Mouse (Mus musculus) megakaryocyte-erythroid progenitor cell, adult 5-6 weeks (primary cell): ENCODE measurements around the gene Efhd2. TPM values are rescaled to one million over a fixed set of nuclear protein-coding genes. Genes with fewer than 3 reads are reported as not detected.

Experiments
- ATAC-seq: replicated peaks from 2 replicates; pipeline ENCODE4 v1.8.0; 2016; ENCODE audit warnings: mild to moderate bottlenecking, inconsistent platforms; ENCODE audit not compliant: severe bottlenecking, poor library complexity, low FRiP score, low TSS enrichment
- total RNA-seq, 2 experiments: library from RNA; stranded (forward) in 1 of 2; stranded (reverse) in 1 of 2; fragments of 200-1000, 215-1000 nt in 1 of 2; fragments of >200 nt in 1 of 2; fragmentation: Nextera tagmentation in 1 of 2; gene quantifications; 2 replicates each; pipeline ENCODE4 v1.2.3; 2014 to 2017

The Efhd2 gene
- total RNA-seq, 2 experiments from 2014 or later: 22.7 to 36.4 TPM

DNA sequence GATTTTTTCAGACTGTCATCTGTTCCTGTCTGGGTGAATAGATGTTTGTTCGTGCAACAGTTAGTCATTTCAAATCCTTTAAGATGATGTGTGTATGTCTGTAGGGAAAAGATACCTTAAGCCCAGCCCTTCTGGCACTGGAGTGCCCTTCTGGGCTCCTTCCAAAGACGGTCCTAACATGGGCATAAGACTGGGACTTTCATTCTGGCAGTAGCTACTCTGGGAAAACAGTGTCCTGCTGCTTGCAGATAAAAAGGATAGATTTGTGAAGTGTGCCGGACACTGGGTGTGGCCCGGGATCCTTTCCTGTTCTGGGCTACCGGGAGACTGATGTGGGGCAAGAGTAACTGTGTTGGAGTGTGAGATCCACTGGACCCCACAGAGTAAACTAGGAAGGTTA lies 7.2 kb upstream of the Efhd2 start:
- no peak for ATAC-seq

DNA sequence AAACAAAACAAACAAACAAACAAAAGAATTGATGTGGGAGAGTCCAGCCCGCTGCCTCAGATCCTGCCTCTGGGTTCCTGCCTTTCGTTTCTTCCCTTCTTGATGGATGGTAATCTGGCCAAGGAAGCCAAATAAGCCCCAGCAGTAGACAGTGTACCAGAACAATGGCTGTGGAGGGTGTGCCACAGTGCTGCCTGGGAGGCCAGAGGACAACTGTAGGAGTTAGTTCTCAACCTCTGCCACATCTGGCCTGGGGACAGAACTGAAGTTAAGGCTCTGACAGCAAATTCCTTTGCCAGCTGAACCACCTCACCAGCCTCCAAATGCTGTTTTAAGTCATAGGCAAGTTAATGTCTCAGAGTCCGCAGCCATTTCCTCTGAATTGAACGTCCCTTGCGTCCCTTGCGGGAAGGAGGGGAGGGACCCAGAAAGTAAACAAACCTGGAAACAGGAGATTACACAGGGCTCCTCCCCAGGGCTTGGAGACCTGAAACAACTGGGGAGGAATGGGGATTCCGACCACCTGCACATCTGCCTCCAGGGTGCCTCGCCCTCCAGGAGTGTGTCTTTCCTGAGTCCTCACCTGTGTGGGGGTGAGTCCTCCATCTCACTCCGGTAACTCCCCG lies 6.7 kb upstream of the Efhd2 start:
- no peak for ATAC-seq

- no peak for ATAC-seq
These were observed 5.2 kb upstream of the Efhd2 start for GRCm38 (mm10) chr4:141879875-141880274.

DNA sequence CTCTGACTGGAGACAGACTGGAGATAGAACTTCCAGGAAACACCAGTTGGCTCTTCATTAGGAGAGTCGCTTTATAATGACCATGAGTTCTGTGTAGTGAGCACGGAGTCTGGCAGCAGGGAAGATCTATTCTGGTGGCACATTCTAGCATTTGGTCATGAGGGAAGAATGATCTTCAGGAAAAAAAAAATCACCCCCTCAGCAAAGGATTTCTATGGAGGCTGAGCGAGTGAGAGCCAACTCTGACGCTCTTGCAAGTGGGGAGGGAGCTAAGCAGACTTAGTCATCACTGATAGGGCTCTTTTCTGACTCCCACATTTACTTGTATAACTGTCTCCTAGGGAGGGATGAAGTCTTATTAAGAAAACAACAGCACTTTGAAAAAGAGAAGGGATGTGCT lies 4.4 kb upstream of the Efhd2 start:
- no peak for ATAC-seq

DNA sequence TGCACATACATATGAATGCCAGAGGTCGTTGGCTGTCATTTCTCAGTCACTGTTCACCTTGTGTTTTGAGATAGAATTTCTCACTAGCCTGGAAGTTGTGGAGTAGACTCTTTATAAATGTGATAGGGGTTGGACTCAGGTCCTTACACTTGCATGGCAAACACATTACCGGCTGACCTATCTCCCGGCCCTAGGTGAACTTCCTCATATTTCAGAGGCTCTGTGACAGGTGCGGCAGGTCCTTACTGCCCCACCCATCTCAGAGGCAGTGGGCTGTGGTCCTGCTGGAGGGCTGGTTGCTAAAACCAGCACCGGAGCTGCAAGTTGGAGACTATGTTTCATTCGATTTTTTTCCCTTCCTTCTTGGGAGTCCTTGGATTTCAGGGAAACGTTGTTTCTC lies 3.9 kb upstream of the Efhd2 start:
- no peak for ATAC-seq

- ATAC-seq: 0 out of 2 replicates have a peak, but pooled peaks have one; percentile 10
These were observed 875 bp upstream of the Efhd2 start for GRCm38 (mm10) chr4:141875481-141876108.

DNA sequence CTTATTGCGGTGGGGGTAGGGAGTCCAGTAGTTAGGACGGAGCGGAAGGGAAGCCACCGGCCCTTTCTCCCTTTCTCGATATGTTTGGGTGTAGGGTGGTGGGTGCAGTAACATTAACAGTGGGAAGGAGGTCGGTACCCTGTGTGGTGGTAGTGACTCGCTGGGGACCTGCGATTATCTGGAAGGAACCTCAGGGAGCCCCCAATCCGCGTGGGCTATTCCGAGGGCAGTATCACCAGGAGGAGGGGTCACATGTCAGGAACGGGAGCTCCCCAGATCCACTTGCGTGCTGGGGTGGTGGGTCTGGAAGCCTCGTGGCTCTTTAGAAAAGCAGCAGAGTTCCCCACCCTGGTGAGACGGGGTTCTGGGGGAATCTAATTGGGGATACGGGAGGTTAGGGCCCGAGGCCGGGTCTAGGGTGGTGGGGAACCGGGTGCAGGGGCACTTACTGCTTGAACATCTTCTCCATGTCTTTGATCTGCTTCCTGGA lies 564 bp downstream of the Efhd2 start:
- ATAC-seq: no peak; the same call in 1 of the 2 replicates

DNA sequence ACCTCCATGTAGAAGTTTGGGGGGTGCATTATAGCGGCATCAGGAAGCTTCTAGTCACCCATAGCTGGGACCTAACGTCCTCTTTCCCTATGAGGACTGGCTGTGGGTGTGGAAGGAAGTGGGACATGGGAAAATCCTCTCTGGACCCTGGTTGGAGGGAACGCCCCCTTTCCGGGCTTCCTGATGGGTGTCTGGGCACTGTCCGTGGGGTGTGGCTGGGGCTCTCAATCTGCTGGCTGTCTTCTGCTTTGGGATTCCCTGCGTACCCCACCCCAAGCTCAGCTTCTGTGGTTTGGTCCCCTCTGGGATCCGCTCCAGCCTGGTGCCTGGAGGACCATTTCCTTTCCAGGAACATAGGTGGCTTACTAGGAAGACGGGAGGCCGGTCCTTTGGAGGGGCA lies 1.7 kb downstream of the Efhd2 start:
- ATAC-seq: no peak

GRCm38 (mm10) chr4:141871909-141872308 lies 2.8 kb downstream of the Efhd2 start:
- ATAC-seq: no peak

DNA sequence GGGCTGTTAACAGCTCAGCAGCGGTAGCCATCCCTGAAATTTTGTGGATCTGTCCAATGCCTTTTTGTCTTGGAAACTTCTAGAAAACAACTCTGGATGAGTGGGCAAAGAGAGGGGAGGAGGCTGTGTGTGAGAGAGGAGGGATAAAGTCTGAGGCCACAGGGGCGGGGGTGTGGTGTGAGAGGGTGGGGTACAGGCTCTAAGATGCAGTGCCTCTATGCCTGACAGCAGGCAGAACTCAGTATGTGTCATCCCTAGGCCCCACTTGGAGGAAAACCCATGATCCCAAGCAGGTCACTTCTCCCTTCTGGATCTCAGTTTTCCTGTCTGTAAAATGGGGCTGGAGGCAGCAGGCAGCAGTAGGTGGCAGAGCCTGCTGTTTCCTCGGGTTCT lies 3.4 kb downstream of the Efhd2 start:
- no peak for ATAC-seq

GRCm38 (mm10) chr4:141870666-141871332 lies 3.9 kb downstream of the Efhd2 start:
- ATAC-seq: no peak

GRCm38 (mm10) chr4:141869436-141870215 lies 5.1 kb downstream of the Efhd2 start:
- no peak for ATAC-seq

- no peak for ATAC-seq
These were observed 6.7 kb downstream of the Efhd2 start for GRCm38 (mm10) chr4:141868051-141868450.

DNA sequence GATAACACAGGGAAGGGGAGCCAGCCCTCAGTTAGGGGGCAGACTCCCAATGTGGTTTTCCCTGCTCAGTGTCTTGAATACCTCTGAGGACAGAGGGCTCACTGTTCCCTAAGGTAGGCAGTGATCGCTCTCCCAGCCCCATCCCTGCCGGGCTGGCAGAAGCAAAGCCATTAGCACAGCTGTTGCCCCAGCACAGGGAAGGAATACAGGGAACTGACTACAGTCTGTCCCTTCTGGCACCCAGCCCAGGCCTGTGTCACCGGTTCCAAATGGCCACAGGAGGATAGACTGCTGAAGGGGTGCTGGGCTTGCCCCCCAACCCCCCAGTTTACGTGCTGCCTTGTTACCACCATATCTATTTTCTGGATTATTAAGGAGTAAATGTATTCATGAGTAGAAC lies 7.2 kb downstream of the Efhd2 start:
- no peak for ATAC-seq

DNA sequence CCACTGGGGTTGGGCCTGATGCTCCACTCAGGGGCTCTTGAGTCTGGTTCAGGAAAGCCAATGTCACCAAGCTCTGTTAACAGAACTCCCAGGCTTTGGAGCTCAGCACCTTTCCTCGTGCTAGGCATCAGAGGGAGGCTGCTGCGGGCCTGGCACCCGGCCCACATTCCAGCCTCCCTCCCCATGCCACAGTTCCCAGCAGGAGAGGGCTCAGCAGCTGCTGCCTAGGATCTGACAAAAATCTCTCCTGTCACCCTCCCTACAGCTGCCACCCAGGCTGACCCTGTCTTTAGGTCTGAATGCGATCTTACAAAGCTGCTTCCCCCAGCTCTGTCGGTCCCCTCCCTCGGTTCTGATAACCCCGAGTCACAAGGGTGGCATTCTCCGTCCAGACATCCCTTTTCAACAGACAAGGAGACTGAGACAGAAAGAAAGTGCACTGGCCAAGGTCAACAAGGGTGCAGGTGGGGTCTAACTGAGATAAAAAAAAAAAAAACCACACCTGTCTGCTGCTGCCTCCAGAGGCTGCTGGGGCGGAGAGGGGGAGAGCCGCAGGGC lies 7.7 kb downstream of the Efhd2 start:
- ATAC-seq: no peak

GRCm38 (mm10) chr4:141865600-141865999 lies 9.1 kb downstream of the Efhd2 start:
- ATAC-seq: no peak

- ATAC-seq: no peak
These were observed 9.7 kb downstream of the Efhd2 start for GRCm38 (mm10) chr4:141865006-141865405.

DNA sequence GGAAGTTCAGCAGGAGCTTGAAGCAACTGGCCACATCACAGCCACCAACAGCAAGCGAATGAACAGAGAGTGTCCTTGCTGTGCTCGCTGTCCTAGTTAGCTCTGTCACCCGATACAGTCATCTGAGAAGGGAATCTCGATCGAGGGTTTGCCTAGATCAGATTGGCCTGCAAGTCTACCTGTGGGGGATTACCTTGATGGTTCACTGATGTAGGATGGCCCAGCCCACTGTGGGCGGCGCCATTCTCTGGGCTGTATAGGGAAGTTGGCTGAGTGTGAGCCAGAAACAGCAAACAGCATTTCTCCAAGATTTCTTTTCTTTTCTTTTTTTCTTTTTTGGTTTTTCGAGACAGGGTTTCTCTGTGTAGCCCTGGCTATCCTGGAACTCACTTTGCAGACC lies 10.2 kb downstream of the Efhd2 start:
- no peak for ATAC-seq

- no peak for ATAC-seq
These were observed 10.9 kb downstream of the Efhd2 start for GRCm38 (mm10) chr4:141863726-141864280.
